Mouse (Mus musculus) cerebellum, adult 11-12 months (tissue): Measurements from ENCODE around the gene H2al2b.
"Not testable (repeated sequence)": the region's sequence is repeated elsewhere in the genome, so short reads cannot be mapped to it uniquely, and the experiment has no call there.

Experiments used
- DNase-seq: peaks from one replicate; pipeline ENCODE4 v3.0.0; 2022

Gene H2al2b

DNA sequence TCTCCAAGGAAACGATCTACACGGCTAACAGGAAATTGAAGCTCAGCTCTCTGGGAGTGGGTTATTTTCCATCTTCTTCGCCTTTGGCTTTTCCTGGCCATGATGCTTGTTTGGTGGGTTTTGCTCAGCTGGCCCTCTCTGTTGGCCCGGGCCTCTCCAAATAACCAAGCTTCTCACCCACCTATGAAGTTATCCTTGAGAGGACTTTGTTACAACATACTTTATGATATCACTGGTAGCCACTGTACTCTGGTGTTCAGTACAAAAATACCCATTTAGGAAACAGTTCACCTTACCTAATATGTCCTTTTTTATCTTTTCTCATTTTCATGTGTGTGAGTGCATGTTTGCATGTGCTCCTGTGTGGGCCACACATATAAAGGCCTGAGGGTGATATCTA is at the start of gene H2al2b:
H2al2b (minus strand) TSS at position 101 of the 400 bp plus-strand sequence.
- DNase-seq = not testable (repeated sequence)
